Mouse (Mus musculus): ENCODE results near the gene Zbtb9. TPM values are rescaled to one million over a fixed set of nuclear protein-coding genes. Genes with fewer than 3 reads are reported as not detected.
A peak's percentile ranks its signal among the peaks of the same experiment; 100 is the strongest.

The Zbtb9 gene
- polyA plus RNA-seq, 1 experiment from 2014 or later, result 16.7 TPM

DNA sequence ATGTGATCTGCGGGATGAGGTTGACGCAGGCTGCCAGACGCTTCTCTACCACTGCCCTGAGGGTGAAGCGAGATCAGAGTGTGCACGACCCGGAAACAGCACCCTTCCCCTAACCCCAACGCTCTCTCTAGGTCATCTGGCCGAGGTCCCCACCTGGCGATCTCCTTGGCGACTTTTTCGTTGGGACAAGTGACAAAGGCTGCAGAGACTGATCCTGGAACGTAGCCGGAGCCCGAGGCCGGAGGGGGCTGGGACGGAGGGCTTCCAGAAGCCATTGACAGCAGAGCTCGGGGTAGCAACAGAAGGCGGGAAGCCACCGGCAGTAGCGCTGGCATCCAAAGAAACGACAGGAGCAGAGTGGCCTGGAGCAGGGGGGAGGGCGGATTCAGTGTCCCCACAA, 34.2 kb upstream of the Zbtb9 start:
- peaks cover 49% of the 10 kb centered on the region for H3K4me1 ChIP-seq
- WGBS, result under 1% methylated on average over 22 of the region's 22 CpGs

GRCm38 (mm10) chr17:26939178-26939972, 33.6 kb upstream of the Zbtb9 start, which contains the start of gene Cuta:
TSS of gene Cuta (minus strand) at chr17:26939569.
- H3K36me3 ChIP-seq, result peaks cover 31% of the 10 kb centered on the region
- ATAC-seq (ENCODE audit: low FRiP score, low read depth), result peak; percentile 96
- H3K9me3 ChIP-seq, result no peaks in the 10 kb centered on the region
- no peaks in the 10 kb centered on the region for H3K27me3 ChIP-seq
- H3K4me2 ChIP-seq (replicated peaks), result peak within 1 kb of the TSS; percentile 99
- peak within 1 kb of the TSS; percentile 87 for H3K9ac ChIP-seq
- peaks cover 43% of the 10 kb centered on the region for H3K4me1 ChIP-seq
- WGBS, result under 1% methylated on average over 69 of the region's 70 CpGs
- peak within 1 kb of the TSS; percentile 95 for H3K27ac ChIP-seq
- peak within 1 kb of the TSS; percentile 67 for H3K4me3 ChIP-seq

More for the DNA sequence above, 34.2 kb upstream of the Zbtb9 start:
- peak overlapping the region; percentile 88 for H3K27ac ChIP-seq
- H3K9me3 ChIP-seq, result no peaks in the 10 kb centered on the region
- peaks cover 35% of the 10 kb centered on the region for H3K36me3 ChIP-seq
- peak overlapping the region; percentile 67 for H3K4me3 ChIP-seq
- peak overlapping the region; percentile 87 for H3K9ac ChIP-seq
- ATAC-seq (ENCODE audit: low FRiP score, low read depth), result no peak
- H3K4me2 ChIP-seq (replicated peaks), result peak overlapping the region; percentile 99
- no peaks in the 10 kb centered on the region for H3K27me3 ChIP-seq

DNA sequence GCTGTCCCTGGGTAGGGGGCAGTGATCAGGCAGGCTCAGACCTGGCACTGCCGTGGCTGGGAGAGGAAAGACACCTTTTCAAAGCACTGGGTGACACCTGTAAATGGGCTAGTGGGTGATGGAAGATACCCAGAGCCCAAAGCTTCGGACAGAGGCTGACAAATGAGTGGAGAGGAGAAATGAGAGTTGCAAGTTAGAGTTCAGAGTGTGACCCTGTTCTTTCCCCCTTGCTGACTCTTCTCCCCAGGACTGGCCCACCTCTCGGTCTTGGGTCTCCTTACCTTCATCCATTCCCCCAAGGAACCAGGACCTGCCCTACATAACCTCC, 33.0 kb upstream of the Zbtb9 start:
- Histone ChIP-seq H3K9ac (peak overlapping the region; percentile 82), H3K4me1 (peaks cover 39% of the 10 kb centered on the region), H3K4me2 (replicated peaks) (peak overlapping the region; percentile 99), H3K27ac (peak overlapping the region; percentile 95), H3K4me3 (peak overlapping the region; percentile 67), H3K9me3 (no peaks in the 10 kb centered on the region), H3K36me3 (peaks cover 26% of the 10 kb centered on the region), H3K27me3 (no peaks in the 10 kb centered on the region)
- 0% methylated on average over 3 of the region's 3 CpGs for WGBS
- ATAC-seq (ENCODE audit: low FRiP score, low read depth), result no peak

- H3K36me3 ChIP-seq, result peaks cover 13% of the 10 kb centered on the region
- peak within 1 kb of the TSS; percentile 82 for H3K9ac ChIP-seq
- H3K27me3 ChIP-seq, result no peaks in the 10 kb centered on the region
- H3K9me3 ChIP-seq, result no peaks in the 10 kb centered on the region
- ATAC-seq (ENCODE audit: low FRiP score, low read depth), result no peak
- peaks cover 48% of the 10 kb centered on the region for H3K4me1 ChIP-seq
- H3K4me3 ChIP-seq, result peak within 1 kb of the TSS; percentile 67
- H3K27ac ChIP-seq, result peak within 1 kb of the TSS; percentile 95
- peak within 1 kb of the TSS; percentile 99 for H3K4me2 ChIP-seq (replicated peaks)
- WGBS, result 1% methylated on average over 21 of the region's 24 CpGs
Measured at GRCm38 (mm10) chr17:26941031-26941789, 31.8 kb upstream of the Zbtb9 start, which contains the start of gene Syngap1. TSS of gene Syngap1 (plus strand) at chr17:26941253.

- peaks cover 5% of the 10 kb centered on the region for H3K36me3 ChIP-seq
- H3K27me3 ChIP-seq, result no peaks in the 10 kb centered on the region
- H3K9ac ChIP-seq, result peak overlapping the region; percentile 72
- ATAC-seq (ENCODE audit: low FRiP score, low read depth), result no peak
- peak overlapping the region; percentile 49 for H3K4me3 ChIP-seq
- peaks cover 56% of the 10 kb centered on the region for H3K4me1 ChIP-seq
- peak overlapping the region; percentile 99 for H3K4me2 ChIP-seq (replicated peaks)
- WGBS, result 8% methylated on average over 4 of the region's 4 CpGs
- no peaks in the 10 kb centered on the region for H3K9me3 ChIP-seq
- peak overlapping the region; percentile 70; the same call in 1 of the 2 replicates for H3K27ac ChIP-seq
Measured at GRCm38 (mm10) chr17:26941841-26942570, 31.0 kb upstream of the Zbtb9 start.

DNA sequence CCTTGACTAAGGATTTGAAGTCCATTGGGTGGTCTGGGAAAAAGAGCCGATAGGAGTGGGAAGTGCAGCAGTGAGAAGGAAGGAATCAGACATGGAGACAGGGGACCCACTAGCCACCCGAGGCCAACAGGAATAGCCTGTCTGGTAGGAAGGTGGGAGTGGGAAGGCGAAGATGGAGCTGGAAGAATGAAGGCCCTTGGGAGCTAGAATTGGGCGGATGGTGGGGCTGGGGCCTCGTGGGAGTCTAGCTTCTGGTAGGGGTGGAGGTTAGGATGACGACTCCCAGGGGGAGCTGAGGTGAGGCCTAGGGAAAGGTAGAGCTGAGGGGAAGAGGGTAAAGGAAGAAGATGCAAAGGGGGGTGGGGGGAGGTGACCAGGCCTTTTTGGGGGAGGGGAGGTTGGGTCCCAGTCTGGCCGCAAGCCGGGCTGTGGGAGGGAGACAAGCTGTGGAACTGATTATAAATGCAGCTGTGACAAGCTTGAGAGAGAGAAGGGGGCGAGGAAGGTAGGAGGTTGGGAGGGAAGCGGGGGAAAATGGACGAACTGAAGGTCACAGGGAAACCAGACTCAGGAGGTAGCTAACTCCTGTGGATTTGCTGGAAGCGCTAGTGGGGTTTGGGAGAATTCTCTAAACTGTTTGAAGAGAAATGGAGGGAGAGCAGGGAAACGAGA, 27.0 kb upstream of the Zbtb9 start:
- no peaks in the 10 kb centered on the region for H3K36me3 ChIP-seq
- H3K4me1 ChIP-seq, result peaks cover 58% of the 10 kb centered on the region
- ATAC-seq (ENCODE audit: low FRiP score, low read depth), result no peak
- no peaks in the 10 kb centered on the region for H3K27me3 ChIP-seq
- peak overlapping the region; percentile 85 for H3K4me2 ChIP-seq (replicated peaks)
- no peaks in the 10 kb centered on the region for H3K9me3 ChIP-seq
- H3K9ac ChIP-seq, result peak overlapping the region; percentile 75
- H3K4me3 ChIP-seq, result peak overlapping the region; percentile 50
- 23% methylated on average over 13 of the region's 13 CpGs for WGBS
- H3K27ac ChIP-seq, result peak overlapping the region; percentile 72

- H3K4me2 ChIP-seq (replicated peaks), result peak overlapping the region; percentile 85
- no peaks in the 10 kb centered on the region for H3K36me3 ChIP-seq
- no peaks in the 10 kb centered on the region for H3K9me3 ChIP-seq
- peaks cover 64% of the 10 kb centered on the region for H3K4me1 ChIP-seq
- WGBS, result under 1% methylated on average over 37 of the region's 37 CpGs
- H3K27me3 ChIP-seq, result no peaks in the 10 kb centered on the region
- peak overlapping the region; percentile 75 for H3K9ac ChIP-seq
- peak overlapping the region; percentile 72 for H3K27ac ChIP-seq
- ATAC-seq (ENCODE audit: low FRiP score, low read depth), result peak; percentile 16; the same call in 1 of the 2 replicates
- H3K4me3 ChIP-seq, result peak overlapping the region; percentile 50
Measured at GRCm38 (mm10) chr17:26946567-26946966, 26.4 kb upstream of the Zbtb9 start.

- H3K27ac ChIP-seq, result peak overlapping the region; percentile 72; the same call in 1 of the 2 replicates
- H3K4me1 ChIP-seq, result peaks cover 67% of the 10 kb centered on the region
- H3K9ac ChIP-seq, result peak overlapping the region; percentile 75
- no peaks in the 10 kb centered on the region for H3K36me3 ChIP-seq
- 52% methylated on average over 12 of the region's 12 CpGs for WGBS
- no peak for ATAC-seq (ENCODE audit: low FRiP score, low read depth)
- peak overlapping the region; percentile 50; the same call in 1 of the 2 replicates for H3K4me3 ChIP-seq
- H3K27me3 ChIP-seq, result no peaks in the 10 kb centered on the region
- peak overlapping the region; percentile 85 for H3K4me2 ChIP-seq (replicated peaks)
- no peaks in the 10 kb centered on the region for H3K9me3 ChIP-seq
Measured at GRCm38 (mm10) chr17:26947231-26948100, 25.5 kb upstream of the Zbtb9 start.

DNA sequence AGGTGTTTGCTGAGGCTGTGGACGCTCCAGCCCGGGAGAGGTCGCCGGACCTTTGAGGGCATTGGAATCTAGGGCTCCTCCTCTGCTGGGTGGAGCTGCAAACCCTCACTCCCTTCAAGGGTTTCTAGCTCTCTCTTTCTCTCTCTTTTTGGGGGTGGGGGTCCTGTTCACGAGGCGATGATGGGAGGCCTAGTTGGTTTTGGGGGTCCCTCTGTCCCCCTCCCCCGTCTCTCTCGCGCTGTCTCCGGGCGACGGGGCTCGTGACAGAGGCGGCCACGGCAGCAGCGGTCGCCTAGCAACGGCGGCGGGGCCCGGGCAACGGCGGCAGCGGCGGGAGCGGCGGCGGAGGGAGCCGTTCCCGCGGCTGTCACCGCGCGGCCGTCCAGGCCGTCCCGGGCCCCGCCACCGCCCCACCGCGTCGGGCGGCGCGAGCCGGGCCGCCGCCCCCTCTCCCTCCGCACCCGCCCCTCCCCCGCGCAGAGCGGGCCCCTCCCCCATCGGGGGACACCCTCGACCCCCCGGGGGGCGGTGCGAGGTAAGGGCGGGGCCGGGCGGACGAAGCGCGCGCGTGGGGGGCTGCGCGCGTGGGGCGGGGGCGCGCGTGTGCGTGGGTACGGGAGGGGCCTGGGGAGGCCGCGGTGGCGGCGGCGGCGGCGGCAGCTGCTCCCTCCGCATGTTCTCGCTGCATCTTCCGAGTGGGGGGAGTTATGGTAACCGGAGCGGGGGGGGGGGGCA, 24.5 kb upstream of the Zbtb9 start:
- peak overlapping the region; percentile 69; the same call in 1 of the 2 replicates for H3K27ac ChIP-seq
- peaks cover 72% of the 10 kb centered on the region for H3K4me1 ChIP-seq
- H3K9ac ChIP-seq, result peak overlapping the region; percentile 80
- 1% methylated on average over 30 of the region's 87 CpGs for WGBS
- peak overlapping the region; percentile 72 for H3K4me3 ChIP-seq
- peak overlapping the region; percentile 90 for H3K4me2 ChIP-seq (replicated peaks)
- no peaks in the 10 kb centered on the region for H3K27me3 ChIP-seq
- no peaks in the 10 kb centered on the region for H3K9me3 ChIP-seq
- no peaks in the 10 kb centered on the region for H3K36me3 ChIP-seq
- ATAC-seq (ENCODE audit: low FRiP score, low read depth), result no peak

- Histone ChIP-seq H3K27ac (peak overlapping the region; percentile 69), H3K4me1 (peaks cover 78% of the 10 kb centered on the region), H3K4me3 (peak overlapping the region; percentile 72), H3K9me3 (no peaks in the 10 kb centered on the region), H3K27me3 (no peaks in the 10 kb centered on the region), H3K36me3 (no peaks in the 10 kb centered on the region), H3K4me2 (replicated peaks) (peak overlapping the region; percentile 90), H3K9ac (peak overlapping the region; percentile 80)
- ATAC-seq (ENCODE audit: low FRiP score, low read depth), result 0 out of 2 replicates have a peak, but pooled peaks have one; percentile 10
- WGBS, result 5% methylated on average over 13 of the region's 14 CpGs
Measured at GRCm38 (mm10) chr17:26949051-26949577, 23.9 kb upstream of the Zbtb9 start.

Measured in limb, embryonic 13.5 days (tissue).